Mouse (Mus musculus): ENCODE data around the gene C030005K15Rik.
"Not testable (repeated sequence)": the region's sequence is repeated elsewhere in the genome, so short reads cannot be mapped to it uniquely, and the experiment has no call there.

The C030005K15Rik gene

GRCm38 (mm10) chr10:97726655-97727054 is at the start of gene C030005K15Rik:
Gene C030005K15Rik (minus strand): TSS chr10:97726755.
- DNase-seq (ENCODE audit: low spot score), result not testable (repeated sequence)

GRCm38 (mm10) chr10:97768171-97768749 is 41.7 kb upstream of the C030005K15Rik start:
- peak; percentile 48 for DNase-seq (ENCODE audit: low spot score)

GRCm38 (mm10) chr10:97753821-97754220 is 27.3 kb upstream of the C030005K15Rik start:
- no peak for DNase-seq (ENCODE audit: low spot score)

- no peak for DNase-seq (ENCODE audit: low spot score)
Observed at GRCm38 (mm10) chr10:97747231-97747630, 20.7 kb upstream of the C030005K15Rik start.

GRCm38 (mm10) chr10:97725929-97726328 is 626 bp downstream of the C030005K15Rik start:
- no peak for DNase-seq (ENCODE audit: low spot score)

- DNase-seq (ENCODE audit: low spot score), result no peak
Observed at GRCm38 (mm10) chr10:97722709-97723108, 3.8 kb downstream of the C030005K15Rik start.

- DNase-seq (ENCODE audit: low spot score), result no peak
Observed at GRCm38 (mm10) chr10:97720625-97721024, 5.9 kb downstream of the C030005K15Rik start.

- no peak for DNase-seq (ENCODE audit: low spot score)
Observed at GRCm38 (mm10) chr10:97718021-97718420, 8.5 kb downstream of the C030005K15Rik start.

GRCm38 (mm10) chr10:97717233-97717632 is 9.3 kb downstream of the C030005K15Rik start:
- no peak for DNase-seq (ENCODE audit: low spot score)

GRCm38 (mm10) chr10:97715289-97715906 is 11.2 kb downstream of the C030005K15Rik start:
- DNase-seq (ENCODE audit: low spot score), result no peak

GRCm38 (mm10) chr10:97714584-97714983 is 12.0 kb downstream of the C030005K15Rik start:
- DNase-seq (ENCODE audit: low spot score), result no peak

- DNase-seq (ENCODE audit: low spot score), result peak; percentile 85
Observed at GRCm38 (mm10) chr10:97712687-97713086, 13.9 kb downstream of the C030005K15Rik start.

GRCm38 (mm10) chr10:97704562-97704961 is 22.0 kb downstream of the C030005K15Rik start:
- peak; percentile 82 for DNase-seq (ENCODE audit: low spot score)

- DNase-seq (ENCODE audit: low spot score), result no peak
Observed at GRCm38 (mm10) chr10:97702321-97702720, 24.2 kb downstream of the C030005K15Rik start.

- DNase-seq (ENCODE audit: low spot score), result no peak
Observed at GRCm38 (mm10) chr10:97693398-97694135, 33.0 kb downstream of the C030005K15Rik start.

GRCm38 (mm10) chr10:97692913-97693312 is 33.6 kb downstream of the C030005K15Rik start, which contains the start of gene Ccer1:
Gene Ccer1 (plus strand): TSS chr10:97693059.
- no peak for DNase-seq (ENCODE audit: low spot score)

- peak; percentile 19 for DNase-seq (ENCODE audit: low spot score)
Observed at GRCm38 (mm10) chr10:97689425-97689824, 37.1 kb downstream of the C030005K15Rik start.

GRCm38 (mm10) chr10:97687198-97687597 is 39.4 kb downstream of the C030005K15Rik start:
- no peak for DNase-seq (ENCODE audit: low spot score)

- no peak for DNase-seq (ENCODE audit: low spot score)
Observed at GRCm38 (mm10) chr10:97682981-97683380, 43.6 kb downstream of the C030005K15Rik start.

All from embryo, embryonic 10 days (tissue).